Mouse (Mus musculus): ENCODE measurements around the gene Lgi4. TPM values are rescaled to one million over a fixed set of nuclear protein-coding genes. Genes with fewer than 3 reads are reported as not detected.

Lgi4 gene
- total and polyA plus RNA-seq, 3 experiments: not detected

GRCm38 (mm10) chr7:31055883-31056282, 3.3 kb upstream of the Lgi4 start:
- H3K27ac ChIP-seq (ENCODE audit: insufficient read depth, low read depth): no peak overlapping the region
- no peak for DNase-seq (ENCODE audit: extremely low read depth)
- H3K4me1 ChIP-seq (ENCODE audit: control insufficient read depth in 1 of 2, insufficient read depth in 2 of 2): peaks cover 13 to 24% of the 10 kb centered on the region in 2 experiments
- H3K9ac ChIP-seq (ENCODE audit: insufficient read depth, low read depth): no peak overlapping the region
- no peaks in the 10 kb centered on the region for H3K9me3 ChIP-seq (replicated peaks; ENCODE audit: low read length)
- no peak overlapping the region for H3K4me2 ChIP-seq (ENCODE audit: insufficient read depth, low read depth, poor library complexity, severe bottlenecking)
- H3K4me3 ChIP-seq (replicated peaks in 1 of 3; ENCODE audit: low read depth in 2 of 3, low read length in 2 of 3, poor library complexity in 1 of 3): no peak overlapping the region
- H3K27me3 ChIP-seq (replicated peaks): peaks cover 57% of the 10 kb centered on the region
- H3K79me2 ChIP-seq (replicated peaks; ENCODE audit: control insufficient read depth, extremely low read depth, insufficient read depth, poor library complexity, severe bottlenecking): no peaks in the 10 kb centered on the region
- dilution Hi-C loops (cut with MboI; ENCODE audit: extremely low pct_ligation_motif_present, extremely low pct_unique_long_range_greater_than_20kb, low sequenced_read_pairs): no loop called here
- no peak for TF ChIP-seq ZNF384 (IDR thresholded peaks at IDR 0.05; ENCODE audit: low read depth, low read length)
- no peak for TF ChIP-seq CHD1 (IDR thresholded peaks at IDR 0.05; ENCODE audit: low read depth, low read length)
- no peak for TF ChIP-seq ZC3H11A (IDR thresholded peaks at IDR 0.05; ENCODE audit: low read depth, low read length)
- TF ChIP-seq TBP (conservative IDR thresholded peaks at IDR 0.05; ENCODE audit: low read depth, low read length): no peak
- no peak for TF ChIP-seq MAZ (IDR thresholded peaks at IDR 0.05; ENCODE audit: low read depth, low read length)
- TF ChIP-seq RAD21 (IDR thresholded peaks at IDR 0.05; ENCODE audit: low read depth, low read length): no peak
- TF ChIP-seq NRF1 (IDR thresholded peaks at IDR 0.05; ENCODE audit: low read depth, low read length): no peak
- no peak for TF ChIP-seq EP300 (IDR thresholded peaks at IDR 0.05; ENCODE audit: low read length)
- TF ChIP-seq JUND (conservative IDR thresholded peaks at IDR 0.05; ENCODE audit: low read depth, low read length): no peak
- TF ChIP-seq CHD2 (IDR thresholded peaks at IDR 0.05; ENCODE audit: low read length): no peak
- TF ChIP-seq POLR2A (IDR thresholded peaks at IDR 0.05; ENCODE audit: low read depth, low read length): no peak
- TF ChIP-seq ELF1 (IDR thresholded peaks at IDR 0.05; ENCODE audit: low read depth, low read length): no peak
- no peak for TF ChIP-seq MAFK (IDR thresholded peaks at IDR 0.05; ENCODE audit: insufficient replicate concordance, low read length)
- no peak for TF ChIP-seq MXI1 (IDR thresholded peaks at IDR 0.05; ENCODE audit: low read depth, low read length)
- no peak for TF ChIP-seq POLR2AphosphoS2 (IDR thresholded peaks at IDR 0.05; ENCODE audit: low read depth, low read length)
- no peak for TF ChIP-seq PAX5 (IDR thresholded peaks at IDR 0.05; ENCODE audit: low read length)
- TF ChIP-seq E2F4 (IDR thresholded peaks at IDR 0.05; ENCODE audit: insufficient replicate concordance, low read depth, low read length): no peak
- no peak for TF ChIP-seq MEF2A (IDR thresholded peaks at IDR 0.05; ENCODE audit: borderline replicate concordance, low read depth, low read length)
- no peak for TF ChIP-seq SIN3A (IDR thresholded peaks at IDR 0.05; ENCODE audit: low read length)
- H3K36me3 ChIP-seq (replicated peaks in 1 of 2; ENCODE audit: control insufficient read depth in 1 of 2, insufficient read depth in 1 of 2, low read length in 1 of 2): no peaks in the 10 kb centered on the region
- in situ Hi-C loops (cut with MboI; ENCODE audit: low pct_ligation_motif_present, low pct_unique_long_range_greater_than_20kb, low sequenced_read_pairs): no loop called here

DNA sequence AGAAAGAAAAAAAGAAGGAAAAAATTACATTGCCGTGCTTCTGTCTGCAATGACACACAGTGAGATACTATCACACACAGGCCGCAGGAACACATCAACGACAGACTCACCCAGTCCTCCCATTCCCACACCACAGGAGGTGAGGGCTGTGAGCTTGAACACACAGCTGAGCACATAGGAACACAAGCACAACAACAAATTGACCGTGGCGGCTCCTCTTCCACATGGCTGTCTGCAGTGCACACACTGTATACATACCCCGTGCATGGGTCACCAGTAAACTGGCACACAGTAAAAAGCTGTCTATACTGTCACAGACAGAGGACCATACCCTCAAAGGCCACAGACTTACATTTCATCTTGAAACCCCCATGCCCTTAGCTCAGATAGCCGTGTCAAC, 2.7 kb upstream of the Lgi4 start:
- Histone ChIP-seq H3K4me1 (ENCODE audit: control insufficient read depth in 1 of 2, insufficient read depth in 2 of 2) (peaks cover 11 to 21% of the 10 kb centered on the region in 2 experiments), H3K9ac (ENCODE audit: insufficient read depth, low read depth) (no peak overlapping the region), H3K9me3 (replicated peaks; ENCODE audit: low read length) (no peaks in the 10 kb centered on the region), H3K79me2 (replicated peaks; ENCODE audit: control insufficient read depth, extremely low read depth, insufficient read depth, poor library complexity, severe bottlenecking) (no peaks in the 10 kb centered on the region), H3K4me2 (ENCODE audit: insufficient read depth, low read depth, poor library complexity, severe bottlenecking) (no peak overlapping the region), H3K27me3 (replicated peaks) (peaks cover 52% of the 10 kb centered on the region), H3K36me3 (replicated peaks in 1 of 2; ENCODE audit: control insufficient read depth in 1 of 2, insufficient read depth in 1 of 2, low read length in 1 of 2) (no peaks in the 10 kb centered on the region), H3K27ac (ENCODE audit: insufficient read depth, low read depth) (no peak overlapping the region), H3K4me3 (replicated peaks in 1 of 3; ENCODE audit: low read depth in 2 of 3, low read length in 2 of 3, poor library complexity in 1 of 3) (no peak overlapping the region)
- no peak for TF ChIP-seq ELF1 (IDR thresholded peaks at IDR 0.05; ENCODE audit: low read depth, low read length)
- no peak for TF ChIP-seq POLR2AphosphoS2 (IDR thresholded peaks at IDR 0.05; ENCODE audit: low read depth, low read length)
- TF ChIP-seq MAFK (IDR thresholded peaks at IDR 0.05; ENCODE audit: insufficient replicate concordance, low read length): no peak
- TF ChIP-seq GABPA (IDR thresholded peaks at IDR 0.05; ENCODE audit: insufficient replicate concordance, low read depth, low read length): no peak
- no peak for TF ChIP-seq NRF1 (IDR thresholded peaks at IDR 0.05; ENCODE audit: low read depth, low read length)
- TF ChIP-seq NELFE (IDR thresholded peaks at IDR 0.05; ENCODE audit: low read depth, low read length): no peak
- no peak for TF ChIP-seq IRF4 (IDR thresholded peaks at IDR 0.05; ENCODE audit: low read depth, low read length)
- no peak for TF ChIP-seq MAX (IDR thresholded peaks at IDR 0.05; ENCODE audit: low read length)
- TF ChIP-seq ZMIZ1 (IDR thresholded peaks at IDR 0.05; ENCODE audit: low read depth, low read length): no peak
- no peak for TF ChIP-seq USF1 (IDR thresholded peaks at IDR 0.05; ENCODE audit: low read depth, low read length)
- no peak for TF ChIP-seq KAT2A (IDR thresholded peaks at IDR 0.05; ENCODE audit: insufficient replicate concordance, low read length)
- TF ChIP-seq MXI1 (IDR thresholded peaks at IDR 0.05; ENCODE audit: low read depth, low read length): no peak
- no peak for TF ChIP-seq RAD21 (IDR thresholded peaks at IDR 0.05; ENCODE audit: low read depth, low read length)
- no peak for TF ChIP-seq ZNF384 (IDR thresholded peaks at IDR 0.05; ENCODE audit: low read depth, low read length)
- no peak for TF ChIP-seq JUN (IDR thresholded peaks at IDR 0.05; ENCODE audit: insufficient read depth, low read depth, low read length)
- TF ChIP-seq POLR2A (IDR thresholded peaks at IDR 0.05; ENCODE audit: low read depth, low read length): no peak
- no peak for TF ChIP-seq HCFC1 (IDR thresholded peaks at IDR 0.05; ENCODE audit: low read depth, low read length)
- dilution Hi-C loops (cut with MboI; ENCODE audit: extremely low pct_ligation_motif_present, extremely low pct_unique_long_range_greater_than_20kb, low sequenced_read_pairs): no loop called here
- in situ Hi-C loops (cut with MboI; ENCODE audit: low pct_ligation_motif_present, low pct_unique_long_range_greater_than_20kb, low sequenced_read_pairs): no loop called here
- DNase-seq (ENCODE audit: extremely low read depth): no peak

Data from CH12.LX (cell line).